Mouse (Mus musculus): ENCODE results near the gene Slfn1. TPM values are rescaled to one million over a fixed set of nuclear protein-coding genes. Genes with fewer than 3 reads are reported as not detected.
A peak's percentile ranks its signal among the peaks of the same experiment; 100 is the strongest.
"Not testable (repeated sequence)": the region's sequence is repeated elsewhere in the genome, so short reads cannot be mapped to it uniquely, and the experiment has no call there.

Slfn1 gene
- under 1 TPM in 1 of 2 experiments, not detected in 1; 0.41 TPM for total RNA-seq (2021)
- long read RNA-seq, experiment 1, result 0 reads
- long read RNA-seq, experiment 2, result 0 reads

GRCm38 (mm10) chr11:83116597-83117227 lies at the start of gene Slfn1:
TSS of gene Slfn1 (plus strand) at chr11:83116849.
- DNase-seq, result no peak
- intact Hi-C loops (cut with DNase I), result no loop called here

GRCm38 (mm10) chr11:83067982-83068694 lies 48.5 kb upstream of the Slfn1 start:
- intact Hi-C loops (cut with DNase I), result no loop called here
- DNase-seq, result no peak

- no peak for DNase-seq
- intact Hi-C loops (cut with DNase I), result no loop called here
These were observed 46.2 kb upstream of the Slfn1 start for GRCm38 (mm10) chr11:83070321-83070970.

- intact Hi-C loops (cut with DNase I), result no loop called here
- peak; percentile 77 to 80 for DNase-seq
These were observed 38.8 kb upstream of the Slfn1 start for GRCm38 (mm10) chr11:83077714-83078422.

GRCm38 (mm10) chr11:83078423-83079140 lies 38.1 kb upstream of the Slfn1 start:
- DNase-seq, result no peak
- intact Hi-C loops (cut with DNase I), result no loop called here

GRCm38 (mm10) chr11:83079487-83080199 lies 37.0 kb upstream of the Slfn1 start:
- no peak for DNase-seq
- intact Hi-C loops (cut with DNase I), result no loop called here

GRCm38 (mm10) chr11:83082741-83083473 lies 33.7 kb upstream of the Slfn1 start:
- intact Hi-C loops (cut with DNase I), result no loop called here
- DNase-seq, result no peak

GRCm38 (mm10) chr11:83084161-83084560 lies 32.5 kb upstream of the Slfn1 start:
- no peak for DNase-seq
- intact Hi-C loops (cut with DNase I), result no loop called here

- intact Hi-C loops (cut with DNase I), result no loop called here
These were observed 31.9 kb upstream of the Slfn1 start for GRCm38 (mm10) chr11:83084761-83085160.

GRCm38 (mm10) chr11:83115138-83115537 lies 1.5 kb upstream of the Slfn1 start:
- DNase-seq, result peak; percentile 17 to 40
- intact Hi-C loops (cut with DNase I), result no loop called here

More at GRCm38 (mm10) chr11:83084761-83085160, 31.9 kb upstream of the Slfn1 start:
- no peak for DNase-seq

- no peak for DNase-seq
- intact Hi-C loops (cut with DNase I), result no loop called here
These were observed 1.4 kb downstream of the Slfn1 start for GRCm38 (mm10) chr11:83118056-83118455.

- no peak for DNase-seq
- intact Hi-C loops (cut with DNase I), result no loop called here
These were observed 4.6 kb downstream of the Slfn1 start for GRCm38 (mm10) chr11:83121131-83121685.

- DNase-seq, result no peak
- intact Hi-C loops (cut with DNase I), result no loop called here
These were observed 6.5 kb downstream of the Slfn1 start for GRCm38 (mm10) chr11:83123198-83123597.

GRCm38 (mm10) chr11:83124906-83125305 lies 8.3 kb downstream of the Slfn1 start:
- intact Hi-C loops (cut with DNase I), result no loop called here

GRCm38 (mm10) chr11:83125633-83126032 lies 9.0 kb downstream of the Slfn1 start:
- intact Hi-C loops (cut with DNase I); DNase-seq: not testable (repeated sequence)

More at GRCm38 (mm10) chr11:83124906-83125305, 8.3 kb downstream of the Slfn1 start:
- no peak for DNase-seq

- DNase-seq; intact Hi-C loops (cut with DNase I): not testable (repeated sequence)
These were observed 20.6 kb downstream of the Slfn1 start for GRCm38 (mm10) chr11:83137253-83137652.

GRCm38 (mm10) chr11:83148939-83149338 lies 32.3 kb downstream of the Slfn1 start:
- intact Hi-C loops (cut with DNase I); DNase-seq: not testable (repeated sequence)
